Mouse (Mus musculus): ENCODE measurements around the gene Rnaset2a.
"Not testable (repeated sequence)": the region's sequence is repeated elsewhere in the genome, so short reads cannot be mapped to it uniquely, and the experiment has no call there.

DNA sequence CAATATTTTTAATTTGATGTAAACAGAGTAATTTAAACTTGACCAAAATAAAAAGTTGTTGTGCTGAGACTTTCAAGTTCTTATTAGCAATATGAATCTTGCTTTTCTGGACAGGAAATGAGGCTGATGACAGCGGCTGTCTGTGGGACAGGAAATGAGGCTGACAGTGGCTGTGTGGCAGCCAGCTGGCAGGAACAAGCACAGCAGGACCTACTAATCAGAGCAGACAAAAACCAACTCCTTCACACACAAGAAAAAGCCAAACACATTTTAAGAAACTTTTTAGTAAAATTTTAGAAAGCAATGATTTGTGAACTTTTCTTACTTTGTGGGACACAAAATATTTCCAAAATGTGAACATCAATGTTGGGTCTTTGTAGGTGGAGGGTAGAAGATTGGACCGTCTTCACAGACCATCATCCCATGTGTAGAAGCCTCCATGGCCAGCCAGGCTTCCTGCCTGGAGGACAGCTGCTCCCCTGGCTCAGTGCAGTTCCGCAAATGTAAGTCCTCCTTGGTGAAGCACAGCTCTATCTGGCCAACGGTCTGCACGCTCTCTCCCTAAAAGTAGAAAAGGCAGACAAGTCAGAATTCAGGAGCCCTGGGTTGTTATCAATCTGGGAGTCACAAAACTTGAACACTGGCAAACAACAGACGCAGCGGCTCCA lies 19.4 kb downstream of the Rnaset2a start:
- not testable (repeated sequence) for TF ChIP-seq CTCF (IDR thresholded peaks at IDR 0.05; ENCODE audit: borderline replicate concordance, control insufficient read depth, extremely low read depth, insufficient read depth, low read length, poor library complexity); POLR2A (IDR thresholded peaks at IDR 0.05; ENCODE audit: control insufficient read depth, extremely low read depth, insufficient read depth, low read length, poor library complexity)
